Mouse (Mus musculus) midbrain, embryonic 10.5 days (tissue): ENCODE measurements around the gene Yap1. TPM values are rescaled to one million over a fixed set of nuclear protein-coding genes. Genes with fewer than 3 reads are reported as not detected.
A peak's percentile ranks its signal among the peaks of the same experiment; 100 is the strongest.

Experiments
- DNase-seq: peaks from one replicate; pipeline ENCODE4 v3.0.0-alpha.2; 2017; ENCODE audit warnings: low spot score
- H3K27ac ChIP-seq: fragments of 300-500 bp; sonication (generic); replicated peaks from 2 replicates; pipeline ENCODE4 v1.5.1; 2016; ENCODE audit warnings: mild to moderate bottlenecking
- H3K27me3 ChIP-seq: fragments of 300-500 bp; sonication (generic); 2 replicates; pipeline ENCODE4 v1.6.1; 2016; ENCODE audit warnings: low read depth, mild to moderate bottlenecking; ENCODE audit not compliant: poor library complexity, severe bottlenecking
- H3K36me3 ChIP-seq: fragments of 300-500 bp; sonication (generic); 2 replicates; pipeline ENCODE4 v1.6.1; 2016; ENCODE audit warnings: mild to moderate bottlenecking, moderate library complexity
- H3K4me1 ChIP-seq: fragments of 300-500 bp; sonication (generic); 2 replicates; pipeline ENCODE4 v1.6.1; 2016
- H3K4me3 ChIP-seq: fragments of 300-500 bp; sonication (generic); 2 replicates; pipeline ENCODE4 v1.5.1; 2016; ENCODE audit warnings: mild to moderate bottlenecking, moderate library complexity
- H3K9me3 ChIP-seq: fragments of 300-500 bp; sonication (generic); replicated peaks from 2 replicates; pipeline ENCODE4 v1.6.1; 2016; ENCODE audit warnings: mild to moderate bottlenecking
- WGBS: fragments of 180-500 bp; shearing (Covaris S2); methylation state at CpG from one replicate; pipeline ENCODE4 v1.1.7; 2016; 5-methylcytosine and 5-hydroxymethylcytosine counted together
- polyA plus RNA-seq: library from polyadenylated mRNA; unstranded; fragments of >200 nt; fragmentation: Nextera tagmentation; extraction: Ambion mirVana; gene quantifications from 2 replicates; pipeline ENCODE4 v1.2.1, GENCODE M21; 2016

Gene Yap1
- polyA plus RNA-seq, 1 experiment from 2014 or later: 31.3 TPM

DNA sequence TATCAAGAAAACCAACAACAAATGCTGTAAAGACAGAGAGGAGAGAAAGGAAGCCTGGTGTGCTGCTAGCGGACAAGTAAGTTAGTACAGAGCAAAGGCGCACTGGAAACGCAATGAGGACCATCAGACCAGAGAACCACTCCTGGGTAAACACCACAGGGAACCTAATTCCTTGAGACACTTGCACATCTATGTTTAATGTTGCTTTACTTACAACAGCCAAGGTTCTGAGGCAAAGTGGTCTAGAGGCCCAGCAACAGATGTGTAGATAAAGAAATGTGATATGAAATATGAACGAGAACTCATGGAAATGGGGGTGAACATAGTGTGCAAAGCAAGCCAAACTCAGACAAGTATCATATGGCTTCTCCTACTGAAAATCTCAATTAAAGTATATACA is 64.3 kb downstream of the Yap1 start:
- Histone ChIP-seq H3K27me3 (no peaks in the 10 kb centered on the region), H3K27ac (no peak overlapping the region), H3K4me1 (no peaks in the 10 kb centered on the region), H3K4me3 (no peak overlapping the region), H3K36me3 (peaks cover 95% of the 10 kb centered on the region), H3K9me3 (no peaks in the 10 kb centered on the region)
- WGBS: 91% methylated on average over 4 of the region's 4 CpGs
- DNase-seq: no peak

DNA sequence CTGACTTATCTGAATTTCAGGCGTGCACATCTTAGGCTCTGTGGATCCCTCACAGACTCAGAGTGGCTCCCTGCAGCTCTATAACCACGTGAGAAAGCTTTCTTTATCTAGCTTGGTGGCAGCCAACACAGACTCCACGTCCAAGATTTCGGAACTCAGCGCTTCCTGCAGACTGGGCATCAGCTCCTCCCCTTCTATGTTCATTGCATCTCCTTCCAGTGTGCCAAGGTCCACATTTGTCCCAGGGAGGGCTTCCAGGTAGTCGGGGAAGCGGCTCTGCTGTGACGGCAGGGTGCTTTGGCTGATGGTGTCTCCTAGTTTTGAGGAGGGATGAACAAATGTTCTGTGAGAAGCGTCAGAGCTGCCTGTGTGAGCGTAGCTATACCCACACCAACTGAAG is 70.0 kb downstream of the Yap1 start:
- Histone ChIP-seq H3K27ac (no peak overlapping the region), H3K4me3 (no peak overlapping the region), H3K4me1 (no peaks in the 10 kb centered on the region), H3K9me3 (peaks cover 27% of the 10 kb centered on the region), H3K27me3 (no peaks in the 10 kb centered on the region), H3K36me3 (peaks cover 98% of the 10 kb centered on the region)
- WGBS: 97% methylated on average over 10 of the region's 10 CpGs
- no peak for DNase-seq

DNA sequence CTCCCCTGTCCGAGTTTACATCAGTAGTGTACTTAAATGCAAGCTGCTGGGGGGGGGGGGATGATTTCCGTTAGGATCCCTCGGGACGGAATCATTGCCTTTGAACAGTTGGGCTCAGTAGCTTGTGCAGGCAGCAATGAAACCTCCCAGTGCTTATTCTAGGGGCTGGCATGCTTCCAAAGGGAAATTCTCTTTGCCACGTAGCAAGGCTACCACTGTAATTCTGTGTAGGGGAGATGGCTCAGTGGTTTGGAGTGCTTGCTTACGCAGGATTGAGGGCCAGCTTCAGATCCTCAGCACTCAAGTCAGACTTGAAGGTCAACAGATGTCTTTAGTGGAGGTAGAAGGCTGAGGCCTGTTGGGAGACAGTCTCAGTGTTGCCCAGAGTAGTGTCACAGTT is 74.8 kb downstream of the Yap1 start:
- Histone ChIP-seq H3K27me3 (no peaks in the 10 kb centered on the region), H3K36me3 (peaks cover 90% of the 10 kb centered on the region), H3K4me1 (no peaks in the 10 kb centered on the region), H3K4me3 (no peak overlapping the region), H3K27ac (no peak overlapping the region), H3K9me3 (peaks cover 27% of the 10 kb centered on the region)
- WGBS: 94% methylated on average over 6 of the region's 6 CpGs
- DNase-seq: no peak

DNA sequence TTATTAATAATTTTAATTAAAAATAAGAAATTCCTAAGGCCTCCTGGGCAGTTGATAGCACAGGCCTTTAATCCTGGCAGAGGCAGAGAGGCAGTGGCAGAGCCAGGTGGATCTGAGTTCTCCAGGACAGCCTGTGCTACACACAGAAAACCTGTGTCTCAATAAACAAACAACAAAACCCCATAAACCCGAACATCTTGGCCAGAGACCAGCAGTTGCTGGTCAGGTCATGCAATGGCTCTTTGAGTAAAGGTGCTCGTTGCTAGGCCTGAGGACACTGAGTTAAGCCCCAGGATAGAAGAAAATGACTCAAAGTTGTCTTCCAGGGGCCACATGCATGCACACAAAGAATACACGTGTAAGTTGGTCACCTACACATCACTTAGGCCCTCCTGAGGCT is 75.5 kb downstream of the Yap1 start:
- Histone ChIP-seq H3K9me3 (peaks cover 20% of the 10 kb centered on the region), H3K27me3 (no peaks in the 10 kb centered on the region), H3K36me3 (peaks cover 88% of the 10 kb centered on the region), H3K27ac (no peak overlapping the region), H3K4me1 (no peaks in the 10 kb centered on the region), H3K4me3 (no peak overlapping the region)
- 87% methylated on average over 3 of the region's 3 CpGs for WGBS
- no peak for DNase-seq

DNA sequence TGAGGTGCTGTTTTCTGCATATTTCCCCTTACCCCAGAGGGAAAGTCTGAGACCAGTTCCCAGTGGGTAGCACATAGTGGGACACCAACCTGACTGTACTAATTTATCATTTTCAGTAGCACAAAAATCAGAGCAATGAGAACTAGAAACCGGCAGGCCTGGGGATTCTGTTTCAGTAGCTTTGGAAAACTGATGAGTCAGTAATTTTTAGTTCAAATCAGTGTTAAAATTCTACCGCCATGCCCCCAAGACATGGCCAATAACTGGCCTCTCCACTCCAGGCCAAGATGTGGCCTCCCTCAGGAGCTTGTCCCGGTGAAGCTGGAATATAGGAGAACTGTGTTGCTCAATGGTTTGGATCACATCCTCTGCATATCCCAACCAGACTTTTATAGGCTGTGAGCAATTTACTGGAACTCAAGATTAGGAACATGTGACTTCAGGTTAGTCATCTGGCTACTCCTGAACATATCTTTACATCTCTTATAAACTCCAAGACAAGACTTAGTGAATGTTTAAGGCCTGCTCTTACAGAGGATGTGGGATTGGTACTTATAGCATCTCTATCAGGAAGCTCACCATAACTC is 76.1 kb downstream of the Yap1 start:
- H3K27ac ChIP-seq: no peak overlapping the region
- WGBS: 93% methylated on average over 3 of the region's 3 CpGs
- H3K9me3 ChIP-seq: peaks cover 16% of the 10 kb centered on the region
- peaks cover 83% of the 10 kb centered on the region for H3K36me3 ChIP-seq
- no peak overlapping the region for H3K4me3 ChIP-seq
- no peaks in the 10 kb centered on the region for H3K27me3 ChIP-seq
- H3K4me1 ChIP-seq: no peaks in the 10 kb centered on the region
- DNase-seq: no peak

DNA sequence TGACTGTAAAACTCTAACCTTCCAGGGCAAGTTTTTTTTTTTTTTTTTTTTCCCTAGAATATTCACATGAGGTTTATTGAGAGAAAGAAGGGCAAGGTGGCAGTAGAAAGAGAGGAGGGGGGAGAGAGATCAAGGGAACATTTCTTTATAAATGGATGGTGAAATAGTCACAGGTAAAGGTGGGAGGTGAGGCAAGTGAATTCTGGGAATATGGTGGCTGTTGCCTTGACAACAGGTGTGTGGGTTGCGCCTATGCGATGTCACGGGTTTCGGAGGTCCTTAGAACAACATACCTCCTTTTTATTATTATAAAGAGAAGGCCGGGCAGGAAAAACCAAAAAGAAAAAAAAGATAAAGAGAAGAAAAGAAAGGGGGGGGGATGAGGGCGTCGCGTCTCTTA is 89.5 kb downstream of the Yap1 start:
- no peaks in the 10 kb centered on the region for H3K36me3 ChIP-seq
- no peaks in the 10 kb centered on the region for H3K9me3 ChIP-seq
- no peak overlapping the region for H3K4me3 ChIP-seq
- 48% methylated on average over 8 of the region's 8 CpGs for WGBS
- no peak overlapping the region for H3K27ac ChIP-seq
- H3K27me3 ChIP-seq: no peaks in the 10 kb centered on the region
- no peak for DNase-seq
- peaks cover 11% of the 10 kb centered on the region for H3K4me1 ChIP-seq

DNA sequence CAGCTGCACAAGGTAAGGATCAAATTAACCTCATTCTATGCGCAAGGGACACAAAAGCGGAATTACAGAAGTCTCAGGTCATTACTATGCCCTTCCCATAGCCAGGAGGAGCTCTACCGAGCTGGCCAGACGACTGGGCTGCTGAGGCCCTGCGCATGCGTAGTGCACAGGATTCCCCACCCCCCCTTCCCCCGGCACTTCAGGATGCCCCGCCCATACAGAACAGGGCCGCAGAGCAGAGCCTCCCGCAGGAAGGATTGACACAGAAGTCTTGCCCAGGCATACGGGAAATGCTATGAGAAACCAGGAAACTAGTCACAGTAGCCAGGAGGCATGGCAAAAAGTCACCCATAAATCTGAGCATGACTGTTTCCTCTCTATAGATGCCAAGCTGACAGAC is 89.9 kb downstream of the Yap1 start:
- peak overlapping the region; percentile 56; the same call in 1 of the 2 replicates for H3K27ac ChIP-seq
- WGBS: 2% methylated on average over 11 of the region's 11 CpGs

DNA sequence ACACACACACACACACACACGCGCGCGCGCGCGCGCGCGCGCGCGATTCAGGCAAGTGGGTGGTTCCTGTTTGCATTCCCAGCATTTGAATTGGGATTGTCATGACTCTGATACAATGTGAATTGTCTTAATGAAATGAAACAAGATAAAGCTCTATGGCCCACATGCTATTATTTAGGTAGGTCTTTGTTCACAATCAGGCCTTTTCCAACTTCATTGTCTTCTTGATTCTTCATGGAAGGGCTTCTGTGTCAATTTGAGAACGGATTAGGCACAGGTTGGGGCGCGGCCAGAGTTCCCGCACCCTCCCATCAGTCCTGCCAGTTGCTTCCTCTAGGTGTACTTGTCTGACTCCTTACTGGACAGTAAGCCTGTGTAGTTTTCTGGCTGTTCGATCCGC is 90.4 kb downstream of the Yap1 start:
- H3K4me1 ChIP-seq: peaks cover 11% of the 10 kb centered on the region
- DNase-seq: no peak
- no peaks in the 10 kb centered on the region for H3K36me3 ChIP-seq
- WGBS: 46% methylated on average over 19 of the region's 19 CpGs
- H3K27ac ChIP-seq: peak overlapping the region; percentile 56; the same call in 1 of the 2 replicates
- H3K4me3 ChIP-seq: peak overlapping the region; percentile 47
- no peaks in the 10 kb centered on the region for H3K9me3 ChIP-seq
- H3K27me3 ChIP-seq: no peaks in the 10 kb centered on the region

More for the DNA sequence above, 89.9 kb downstream of the Yap1 start:
- DNase-seq: peak; percentile 84
- Histone ChIP-seq H3K4me3 (peak overlapping the region; percentile 47), H3K4me1 (peaks cover 11% of the 10 kb centered on the region), H3K27me3 (no peaks in the 10 kb centered on the region), H3K36me3 (no peaks in the 10 kb centered on the region), H3K9me3 (no peaks in the 10 kb centered on the region)

DNA sequence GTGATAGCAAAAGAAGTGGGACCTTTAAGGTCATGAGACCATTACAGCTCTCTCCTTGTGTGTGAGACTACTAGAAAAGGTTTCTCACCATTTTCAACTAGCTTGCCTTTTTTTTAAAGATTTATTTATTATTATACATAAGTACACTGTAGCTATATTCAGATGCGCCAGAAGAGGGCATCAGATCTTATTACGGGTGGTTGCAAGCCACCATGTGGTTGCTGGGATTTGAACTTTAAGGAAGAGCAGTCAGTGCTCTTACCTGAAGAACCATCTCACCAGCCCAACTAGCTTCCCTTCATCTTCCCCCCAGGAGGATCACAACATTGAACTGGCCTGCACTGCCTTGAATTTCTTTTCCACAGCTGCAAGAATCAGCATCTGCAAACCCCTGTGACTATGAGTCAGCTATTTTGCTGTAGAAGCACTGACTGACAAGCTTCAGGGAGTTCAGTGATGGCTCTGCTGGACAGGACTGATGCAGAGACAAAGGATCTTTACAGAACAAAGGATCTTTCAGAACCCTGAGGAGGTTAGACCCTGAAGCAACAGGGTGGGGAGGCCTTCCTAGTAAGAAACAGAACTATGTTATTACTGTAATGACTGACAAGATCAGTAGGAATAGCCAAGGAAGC is 96.9 kb downstream of the Yap1 start:
- Histone ChIP-seq H3K9me3 (no peaks in the 10 kb centered on the region), H3K36me3 (no peaks in the 10 kb centered on the region), H3K4me1 (peaks cover under 1% of the 10 kb centered on the region; the same call in 1 of the 2 replicates), H3K4me3 (no peak overlapping the region), H3K27ac (no peak overlapping the region), H3K27me3 (no peaks in the 10 kb centered on the region)
- WGBS: 80% methylated on average over 2 of the region's 2 CpGs
- DNase-seq: no peak

DNA sequence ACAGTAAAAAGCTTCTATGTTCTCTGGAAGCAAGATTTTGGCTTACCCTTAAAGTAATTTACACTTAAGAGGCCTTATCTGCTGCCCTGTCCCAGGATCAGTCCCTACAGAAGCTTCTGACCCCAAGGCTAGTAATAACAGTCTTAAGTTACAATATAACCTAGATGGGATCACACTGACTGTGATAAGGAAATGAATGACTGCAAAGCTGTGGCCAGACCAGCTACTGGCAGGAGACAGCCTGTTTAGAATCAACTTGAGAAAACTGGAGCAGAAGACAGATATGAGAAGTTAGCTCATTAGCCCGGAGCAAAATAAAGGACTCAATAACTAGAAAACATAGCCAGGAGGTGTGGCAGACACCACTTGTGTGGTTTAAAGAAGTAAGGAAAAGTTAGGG is 97.8 kb downstream of the Yap1 start:
- 86% methylated on average over 1 of the region's 1 CpGs for WGBS
- DNase-seq: no peak
- Histone ChIP-seq H3K4me3 (no peak overlapping the region), H3K27me3 (no peaks in the 10 kb centered on the region), H3K9me3 (no peaks in the 10 kb centered on the region), H3K27ac (no peak overlapping the region), H3K4me1 (peaks cover 4% of the 10 kb centered on the region; the same call in 1 of the 2 replicates), H3K36me3 (no peaks in the 10 kb centered on the region)

DNA sequence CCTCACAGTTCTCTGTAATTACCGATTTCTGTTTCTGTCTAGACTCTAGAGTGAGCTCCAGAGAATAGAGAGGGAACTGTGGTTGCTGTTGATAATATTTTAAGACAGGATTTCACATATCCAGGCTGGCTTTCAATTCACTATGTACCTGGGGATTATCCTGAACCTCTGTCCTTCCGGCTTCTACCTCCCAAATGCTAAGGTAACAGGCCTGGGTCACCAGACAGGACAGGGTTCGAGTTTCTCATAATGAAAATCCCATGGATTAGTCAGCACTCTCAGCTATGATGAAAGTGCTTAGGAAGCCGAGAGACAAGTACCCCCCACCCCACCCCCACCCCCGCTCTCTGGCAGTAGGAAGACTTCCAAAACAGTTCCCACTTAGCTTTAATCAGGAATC is 100.6 kb downstream of the Yap1 start:
- Histone ChIP-seq H3K4me3 (no peak overlapping the region), H3K4me1 (peaks cover 4% of the 10 kb centered on the region; the same call in 1 of the 2 replicates), H3K9me3 (no peaks in the 10 kb centered on the region), H3K27me3 (no peaks in the 10 kb centered on the region), H3K36me3 (no peaks in the 10 kb centered on the region), H3K27ac (no peak overlapping the region)
- DNase-seq: no peak
- WGBS: 82% methylated on average over 5 of the region's 5 CpGs

DNA sequence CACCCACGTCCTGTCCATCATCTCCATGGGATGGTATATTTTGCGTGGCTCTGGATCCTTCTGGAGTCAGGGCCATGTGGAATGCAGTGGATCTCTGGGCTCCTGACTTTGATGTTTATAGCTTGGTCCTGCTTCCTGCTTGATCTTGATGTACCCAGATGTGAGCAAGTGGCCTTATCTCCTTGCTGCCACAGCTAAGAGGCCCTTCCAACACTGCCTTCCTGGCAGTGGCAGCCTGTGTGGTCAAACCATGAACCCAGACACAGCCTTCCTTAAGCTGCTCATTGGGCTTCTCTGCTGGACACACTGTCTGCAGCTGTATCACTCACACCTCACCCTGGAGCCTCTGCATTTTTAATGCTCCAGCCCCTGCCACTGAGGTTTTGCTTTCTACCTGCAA is 101.1 kb downstream of the Yap1 start:
- H3K27me3 ChIP-seq: no peaks in the 10 kb centered on the region
- H3K9me3 ChIP-seq: no peaks in the 10 kb centered on the region
- no peak for DNase-seq
- 87% methylated on average over 2 of the region's 2 CpGs for WGBS
- H3K27ac ChIP-seq: no peak overlapping the region
- no peak overlapping the region for H3K4me3 ChIP-seq
- H3K4me1 ChIP-seq: peaks cover 4% of the 10 kb centered on the region; the same call in 1 of the 2 replicates
- no peaks in the 10 kb centered on the region for H3K36me3 ChIP-seq

DNA sequence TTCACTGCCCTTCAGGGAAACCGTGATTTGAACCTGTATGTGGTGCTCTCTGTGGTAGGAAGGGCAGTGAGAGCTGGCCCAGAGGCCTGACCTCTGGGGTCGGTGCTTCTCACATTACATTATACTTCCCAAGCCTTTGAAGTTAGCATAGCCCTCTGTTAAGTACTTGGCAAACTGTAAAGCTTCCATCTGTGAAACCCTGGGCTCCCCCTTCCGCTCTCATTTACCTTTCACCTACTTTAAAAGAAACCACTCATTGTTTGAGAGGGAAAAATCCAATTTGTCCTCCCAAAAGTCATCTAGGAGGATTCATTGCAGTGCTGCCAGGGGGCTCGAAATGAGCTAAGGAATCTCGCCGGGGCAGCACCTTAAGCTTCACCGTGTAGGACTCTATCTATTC is 102.1 kb downstream of the Yap1 start:
- H3K9me3 ChIP-seq: no peaks in the 10 kb centered on the region
- no peak overlapping the region for H3K4me3 ChIP-seq
- no peaks in the 10 kb centered on the region for H3K36me3 ChIP-seq
- H3K27me3 ChIP-seq: no peaks in the 10 kb centered on the region
- 56% methylated on average over 7 of the region's 7 CpGs for WGBS
- H3K27ac ChIP-seq: no peak overlapping the region
- DNase-seq: peak; percentile 18
- H3K4me1 ChIP-seq: peaks cover 4% of the 10 kb centered on the region; the same call in 1 of the 2 replicates
